Mouse (Mus musculus): ENCODE results near the gene Esrra. TPM values are rescaled to one million over a fixed set of nuclear protein-coding genes. Genes with fewer than 3 reads are reported as not detected.

Esrra gene
- polyA plus RNA-seq (2014; fragmentation: Illumina TruSeq; extraction: RNeasy Lipid Tissue Mini Kit (QIAGEN cat#74804); ENCODE audit: low read depth, low replicate concordance): 142 TPM

GRCm38 (mm10) chr19:6921647-6922567 is at the start of gene Esrra:
Esrra (minus strand) TSS chr19:6921813.

GRCm38 (mm10) chr19:6942249-6942691 is 20.7 kb upstream of the Esrra start, which contains the start of gene Gpr137:
Gpr137 (minus strand) TSS chr19:6942480.

GRCm38 (mm10) chr19:6941372-6942248 is 20.0 kb upstream of the Esrra start, which contains the start of gene Bad:
Bad (plus strand) TSS chr19:6941861.

DNA sequence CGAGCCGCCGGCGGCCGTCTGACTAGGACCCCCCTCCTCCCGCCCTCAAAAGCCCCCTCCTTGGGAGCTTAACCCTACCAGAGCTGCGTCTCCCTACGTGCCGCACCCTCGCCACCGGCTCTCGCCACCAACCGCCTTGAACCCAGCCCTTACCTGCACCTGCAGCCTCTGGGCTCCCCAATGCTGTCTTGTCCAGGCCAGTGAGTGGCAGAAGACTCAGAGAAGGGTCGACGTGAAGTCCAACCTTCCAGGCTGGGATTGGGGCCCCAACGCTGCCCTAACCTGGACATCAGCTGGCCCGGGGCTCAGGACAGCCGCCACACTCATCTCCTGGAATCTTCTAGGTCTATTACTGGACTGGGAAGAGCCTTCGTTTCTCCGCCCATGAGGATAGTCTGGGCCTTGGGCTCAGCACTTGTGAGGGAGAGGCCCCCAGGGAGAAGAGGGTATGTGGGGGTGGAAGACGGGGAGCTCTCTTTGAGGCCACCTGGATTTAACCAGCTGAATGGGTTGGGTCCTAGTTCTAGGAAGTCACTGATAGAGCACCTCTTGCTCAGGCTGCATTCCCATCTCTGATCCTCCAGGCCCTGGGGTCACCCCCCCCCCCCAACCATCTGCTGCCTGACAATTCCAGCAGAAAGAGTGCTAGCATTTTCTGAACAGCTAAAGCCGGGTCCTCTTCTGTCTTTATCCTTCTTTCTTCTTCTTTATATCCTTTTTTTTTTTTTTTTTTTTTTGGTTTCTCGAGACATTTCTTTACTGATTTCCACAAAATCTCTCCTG is 12.8 kb upstream of the Esrra start, which contains the start of gene Kcnk4:
Gene Kcnk4 (minus strand): TSS at position 321 of the 783 bp plus-strand sequence.

DNA sequence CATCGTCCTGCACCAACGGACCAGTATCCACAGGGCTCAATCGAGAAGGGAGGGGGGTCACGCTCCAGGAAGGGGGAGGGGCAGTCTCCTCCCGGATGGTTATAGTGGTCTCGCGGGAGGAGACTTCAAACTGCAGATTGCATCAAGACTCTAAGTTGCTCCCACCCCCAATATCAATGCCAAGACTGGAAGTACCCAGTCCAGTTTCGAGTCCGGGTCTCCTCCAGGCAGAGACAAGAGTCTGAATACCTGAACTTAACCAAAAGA is 3.6 kb upstream of the Esrra start, which contains the start of gene Catsperz:
Gene Catsperz (minus strand): TSS at position 74 of the 267 bp plus-strand sequence.

GRCm38 (mm10) chr19:6909507-6910289 is 11.9 kb downstream of the Esrra start, which contains the start of the genes Trmt112 and Prdx5:
Trmt112 (plus strand) TSS chr19:6909698.
Prdx5 (minus strand) TSS chr19:6910106.

Other genes with a start within 250 kb of the Esrra start
- 11.3 TPM for gene Rps6ka4, start 81.2 kb downstream of the Esrra start, polyA plus RNA-seq (2014; fragmentation: Illumina TruSeq; extraction: RNeasy Lipid Tissue Mini Kit (QIAGEN cat#74804); ENCODE audit: low read depth, low replicate concordance)
- 1.0 TPM for gene Ccdc88b, start 63.6 kb downstream of the Esrra start, polyA plus RNA-seq (2014; fragmentation: Illumina TruSeq; extraction: RNeasy Lipid Tissue Mini Kit (QIAGEN cat#74804); ENCODE audit: low read depth, low replicate concordance)
- gene Trmt112, start 12.1 kb downstream of the Esrra start, polyA plus RNA-seq (2014; fragmentation: Illumina TruSeq; extraction: RNeasy Lipid Tissue Mini Kit (QIAGEN cat#74804); ENCODE audit: low read depth, low replicate concordance): 42.4 TPM
- gene Prdx5, start 11.7 kb downstream of the Esrra start, polyA plus RNA-seq (2014; fragmentation: Illumina TruSeq; extraction: RNeasy Lipid Tissue Mini Kit (QIAGEN cat#74804); ENCODE audit: low read depth, low replicate concordance): 608 TPM
- gene Catsperz, start 3.6 kb upstream of the Esrra start, polyA plus RNA-seq (2014; fragmentation: Illumina TruSeq; extraction: RNeasy Lipid Tissue Mini Kit (QIAGEN cat#74804); ENCODE audit: low read depth, low replicate concordance): not detected
- not detected for gene Kcnk4, start 12.7 kb upstream of the Esrra start, polyA plus RNA-seq (2014; fragmentation: Illumina TruSeq; extraction: RNeasy Lipid Tissue Mini Kit (QIAGEN cat#74804); ENCODE audit: low read depth, low replicate concordance)
- gene Bad, start 20.0 kb upstream of the Esrra start, polyA plus RNA-seq (2014; fragmentation: Illumina TruSeq; extraction: RNeasy Lipid Tissue Mini Kit (QIAGEN cat#74804); ENCODE audit: low read depth, low replicate concordance): 33.9 TPM
- 30.3 TPM for gene Gpr137, start 20.7 kb upstream of the Esrra start, polyA plus RNA-seq (2014; fragmentation: Illumina TruSeq; extraction: RNeasy Lipid Tissue Mini Kit (QIAGEN cat#74804); ENCODE audit: low read depth, low replicate concordance)
- 55.2 TPM for gene Ppp1r14b, start 53.2 kb upstream of the Esrra start, polyA plus RNA-seq (2014; fragmentation: Illumina TruSeq; extraction: RNeasy Lipid Tissue Mini Kit (QIAGEN cat#74804); ENCODE audit: low read depth, low replicate concordance)
- gene Plcb3, start 54.7 kb upstream of the Esrra start, polyA plus RNA-seq (2014; fragmentation: Illumina TruSeq; extraction: RNeasy Lipid Tissue Mini Kit (QIAGEN cat#74804); ENCODE audit: low read depth, low replicate concordance): 21.0 TPM
- gene Fkbp2, start 58.7 kb upstream of the Esrra start, polyA plus RNA-seq (2014; fragmentation: Illumina TruSeq; extraction: RNeasy Lipid Tissue Mini Kit (QIAGEN cat#74804); ENCODE audit: low read depth, low replicate concordance): 44.1 TPM
- gene Vegfb, start 65.8 kb upstream of the Esrra start, polyA plus RNA-seq (2014; fragmentation: Illumina TruSeq; extraction: RNeasy Lipid Tissue Mini Kit (QIAGEN cat#74804); ENCODE audit: low read depth, low replicate concordance): 291 TPM
- 61.0 TPM for gene Dnajc4, start 70.8 kb upstream of the Esrra start, polyA plus RNA-seq (2014; fragmentation: Illumina TruSeq; extraction: RNeasy Lipid Tissue Mini Kit (QIAGEN cat#74804); ENCODE audit: low read depth, low replicate concordance)
- 34.6 TPM for gene Nudt22, start 74.3 kb upstream of the Esrra start, polyA plus RNA-seq (2014; fragmentation: Illumina TruSeq; extraction: RNeasy Lipid Tissue Mini Kit (QIAGEN cat#74804); ENCODE audit: low read depth, low replicate concordance)
- gene Trpt1, start 74.3 kb upstream of the Esrra start, polyA plus RNA-seq (2014; fragmentation: Illumina TruSeq; extraction: RNeasy Lipid Tissue Mini Kit (QIAGEN cat#74804); ENCODE audit: low read depth, low replicate concordance): 24.2 TPM
- 3.3 TPM for gene Fermt3, start 97.7 kb upstream of the Esrra start, polyA plus RNA-seq (2014; fragmentation: Illumina TruSeq; extraction: RNeasy Lipid Tissue Mini Kit (QIAGEN cat#74804); ENCODE audit: low read depth, low replicate concordance)
- gene Stip1, start 118.2 kb upstream of the Esrra start, polyA plus RNA-seq (2014; fragmentation: Illumina TruSeq; extraction: RNeasy Lipid Tissue Mini Kit (QIAGEN cat#74804); ENCODE audit: low read depth, low replicate concordance): 110 TPM
- gene Macrod1, start 135.0 kb upstream of the Esrra start, polyA plus RNA-seq (2014; fragmentation: Illumina TruSeq; extraction: RNeasy Lipid Tissue Mini Kit (QIAGEN cat#74804); ENCODE audit: low read depth, low replicate concordance): 234 TPM
- 0.89 TPM for gene Flrt1, start 183.9 kb upstream of the Esrra start, polyA plus RNA-seq (2014; fragmentation: Illumina TruSeq; extraction: RNeasy Lipid Tissue Mini Kit (QIAGEN cat#74804); ENCODE audit: low read depth, low replicate concordance)

Measured in heart, adult 10 weeks (tissue).